Mouse (Mus musculus): Measurements from ENCODE around the gene Tmem161a. TPM values are rescaled to one million over a fixed set of nuclear protein-coding genes. Genes with fewer than 3 reads are reported as not detected.

Tmem161a gene
- polyA plus RNA-seq, 1 experiment from 2014 or later = 50.2 TPM

DNA sequence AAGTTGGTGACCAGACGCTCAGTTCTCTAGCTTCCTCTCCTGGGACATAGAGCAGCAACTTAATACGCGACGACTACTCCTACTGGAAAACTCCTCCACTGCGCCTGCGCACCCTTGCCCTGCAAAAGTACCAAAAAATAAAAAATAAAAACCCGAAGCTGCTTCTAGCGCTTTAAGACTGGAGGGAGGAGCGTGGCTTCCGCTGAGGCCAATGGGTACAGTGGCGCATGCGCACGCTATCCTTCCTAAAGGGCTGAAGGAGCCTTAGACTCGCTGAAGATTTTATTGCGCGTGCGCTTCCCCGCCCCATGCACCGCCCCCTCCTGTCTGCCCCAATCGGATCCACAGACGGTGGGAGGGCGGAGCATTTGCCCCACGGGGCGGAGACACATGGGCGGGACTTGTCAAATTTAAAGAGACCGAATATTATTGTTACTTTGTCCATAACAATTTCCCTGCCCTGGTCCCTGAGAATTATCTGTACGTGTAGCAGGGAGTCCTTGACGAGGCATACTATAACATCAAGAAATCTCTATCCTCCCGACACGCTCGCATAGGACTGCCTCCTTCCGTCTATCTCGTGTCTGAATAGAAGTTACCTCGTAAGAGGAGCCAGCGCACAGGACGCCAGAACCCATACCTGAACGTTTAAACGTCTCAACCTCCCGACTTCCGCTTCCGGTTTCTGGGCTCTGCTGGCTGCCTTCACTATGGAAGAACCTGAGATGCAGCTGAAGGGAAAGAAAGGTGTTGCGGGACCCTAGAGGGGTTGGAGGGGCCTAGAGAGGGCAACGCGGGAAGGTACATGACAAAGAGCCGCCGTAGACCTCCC is 32.9 kb upstream of the Tmem161a start, which contains the start of the genes Rfxank, Borcs8 and Mef2b:
Rfxank (minus strand) TSS at position 129 of the 832 bp plus-strand sequence.
Borcs8 (plus strand) TSS at position 474 of the 832 bp plus-strand sequence.
Mef2b (plus strand) TSS at position 686 of the 832 bp plus-strand sequence.
- Histone ChIP-seq H3K36me3 (ENCODE audit: poor library complexity, severe bottlenecking) (peaks cover 51% of the 10 kb centered on the region), H3K4me3 (peak within 1 kb of the TSS; percentile 78), H3K4me2 (peak within 1 kb of the TSS; percentile 75)

DNA sequence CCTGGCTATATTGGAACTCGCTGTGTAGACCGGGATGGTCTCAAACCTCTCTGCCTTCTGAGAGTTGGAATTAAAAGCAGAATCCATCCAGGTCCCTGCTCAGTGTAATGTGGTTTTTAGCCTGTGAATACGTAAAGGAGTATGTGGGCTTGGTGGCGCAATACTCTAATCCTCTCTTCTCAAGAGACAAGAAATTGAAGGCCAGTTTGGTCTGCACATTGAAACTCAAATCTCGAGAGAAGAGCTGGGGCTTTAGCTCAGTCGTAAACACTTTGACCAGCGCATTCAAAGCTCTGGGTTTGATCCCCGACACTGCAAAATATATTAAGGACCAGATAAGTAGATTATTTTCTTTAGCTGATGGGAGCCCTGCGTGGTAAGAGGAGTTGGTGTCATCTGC is 32.2 kb upstream of the Tmem161a start:
- ATAC-seq = no peak
- 14% methylated on average over 9 of the region's 9 CpGs for WGBS
- Histone ChIP-seq H3K9ac (peak overlapping the region; percentile 89), H3K9me3 (replicated peaks) (no peaks in the 10 kb centered on the region), H3K27ac (peak overlapping the region; percentile 80), H3K4me3 (peak overlapping the region; percentile 78), H3K4me2 (peak overlapping the region; percentile 75), H3K36me3 (ENCODE audit: poor library complexity, severe bottlenecking) (peaks cover 51% of the 10 kb centered on the region), H3K27me3 (no peaks in the 10 kb centered on the region), H3K4me1 (peaks cover 24% of the 10 kb centered on the region)

More for the DNA sequence above, 32.9 kb upstream of the Tmem161a start, which contains the start of the genes Rfxank, Borcs8 and Mef2b:
- Histone ChIP-seq H3K27ac (peak within 1 kb of the TSS; percentile 80), H3K4me1 (peaks cover 24% of the 10 kb centered on the region), H3K9me3 (replicated peaks) (no peaks in the 10 kb centered on the region), H3K27me3 (no peaks in the 10 kb centered on the region), H3K9ac (peak within 1 kb of the TSS; percentile 89)
- WGBS = under 1% methylated on average over 46 of the region's 46 CpGs
- peak; percentile 98 for ATAC-seq

DNA sequence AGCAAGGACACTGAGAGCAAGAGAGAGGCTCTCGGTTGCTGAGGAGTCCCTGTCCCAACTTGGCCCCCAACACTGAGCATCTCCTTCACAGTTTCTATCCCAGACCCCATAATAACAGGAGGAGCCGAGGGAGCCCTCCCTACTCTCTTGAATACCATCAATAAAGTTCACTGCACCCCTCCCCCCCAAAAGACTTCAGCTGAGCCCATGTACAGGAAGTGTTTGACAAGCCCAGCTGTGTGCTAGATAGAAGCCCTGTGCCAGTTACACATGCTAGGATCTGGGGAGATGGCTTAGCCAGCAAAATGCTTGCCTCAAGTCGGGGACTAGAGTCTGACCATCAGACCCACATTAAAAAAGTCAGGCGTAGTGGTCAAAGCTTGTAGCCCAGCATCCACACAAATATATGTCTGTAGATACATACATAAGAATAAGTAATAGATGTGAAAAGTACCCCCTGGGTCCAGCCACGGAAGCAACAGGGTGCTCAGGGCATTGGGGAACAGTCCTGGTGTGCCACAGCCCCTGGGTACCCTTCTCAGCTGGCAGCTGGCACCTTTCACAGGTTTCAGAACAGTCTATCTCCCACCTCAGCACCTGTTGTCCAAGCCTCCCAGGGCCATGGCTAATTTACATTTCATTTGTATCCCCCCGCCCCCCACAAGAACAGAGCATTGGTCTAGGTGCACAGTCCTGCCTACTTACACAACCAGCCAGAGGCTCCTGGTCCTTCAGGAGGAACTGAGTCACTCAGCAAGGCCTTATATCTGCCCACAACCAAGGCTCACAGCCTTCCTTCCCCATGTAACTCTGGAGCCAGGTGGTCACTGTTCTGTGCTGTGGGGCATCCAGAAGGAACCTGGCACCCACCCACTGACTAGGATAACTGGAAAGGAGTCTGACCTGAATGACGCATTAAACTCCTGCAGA is 24.2 kb upstream of the Tmem161a start:
- H3K27ac ChIP-seq = no peak overlapping the region
- H3K4me3 ChIP-seq = no peak overlapping the region
- H3K9ac ChIP-seq = no peak overlapping the region
- no peak overlapping the region for H3K4me2 ChIP-seq
- 88% methylated on average over 7 of the region's 7 CpGs for WGBS
- H3K4me1 ChIP-seq = peaks cover 7% of the 10 kb centered on the region; the same call in 1 of the 2 replicates
- H3K9me3 ChIP-seq (replicated peaks) = no peaks in the 10 kb centered on the region
- peaks cover 45% of the 10 kb centered on the region for H3K36me3 ChIP-seq (ENCODE audit: poor library complexity, severe bottlenecking)
- no peak for ATAC-seq
- H3K27me3 ChIP-seq = peaks cover 4% of the 10 kb centered on the region; the same call in 1 of the 2 replicates

DNA sequence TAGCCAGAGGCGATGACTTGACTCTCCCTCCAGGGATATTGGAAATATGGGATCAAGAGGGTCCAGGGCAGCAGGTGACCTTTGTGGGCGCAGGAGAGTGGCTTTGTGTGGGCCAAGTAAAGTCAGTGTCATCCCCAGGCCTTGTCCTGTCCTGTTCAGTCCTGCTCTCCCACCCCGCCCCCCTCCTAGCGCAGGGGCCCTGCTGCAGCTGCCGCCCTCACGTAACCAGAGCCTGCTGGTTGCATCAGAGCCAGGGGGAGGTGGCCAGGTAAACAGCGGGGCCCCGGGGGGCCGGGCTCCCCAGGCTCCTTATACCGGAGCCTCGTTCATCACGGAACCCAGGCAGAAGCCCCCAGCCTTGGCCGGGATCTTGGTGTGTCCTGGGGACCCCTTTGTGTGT is 22.0 kb upstream of the Tmem161a start:
- Histone ChIP-seq H3K36me3 (ENCODE audit: poor library complexity, severe bottlenecking) (peaks cover 23% of the 10 kb centered on the region), H3K4me3 (no peak overlapping the region), H3K9me3 (replicated peaks) (no peaks in the 10 kb centered on the region), H3K4me2 (no peak overlapping the region), H3K4me1 (peaks cover 7% of the 10 kb centered on the region; the same call in 1 of the 2 replicates), H3K9ac (no peak overlapping the region), H3K27me3 (peaks cover 4% of the 10 kb centered on the region; the same call in 1 of the 2 replicates), H3K27ac (no peak overlapping the region)
- no peak for ATAC-seq
- WGBS = 19% methylated on average over 13 of the region's 13 CpGs

DNA sequence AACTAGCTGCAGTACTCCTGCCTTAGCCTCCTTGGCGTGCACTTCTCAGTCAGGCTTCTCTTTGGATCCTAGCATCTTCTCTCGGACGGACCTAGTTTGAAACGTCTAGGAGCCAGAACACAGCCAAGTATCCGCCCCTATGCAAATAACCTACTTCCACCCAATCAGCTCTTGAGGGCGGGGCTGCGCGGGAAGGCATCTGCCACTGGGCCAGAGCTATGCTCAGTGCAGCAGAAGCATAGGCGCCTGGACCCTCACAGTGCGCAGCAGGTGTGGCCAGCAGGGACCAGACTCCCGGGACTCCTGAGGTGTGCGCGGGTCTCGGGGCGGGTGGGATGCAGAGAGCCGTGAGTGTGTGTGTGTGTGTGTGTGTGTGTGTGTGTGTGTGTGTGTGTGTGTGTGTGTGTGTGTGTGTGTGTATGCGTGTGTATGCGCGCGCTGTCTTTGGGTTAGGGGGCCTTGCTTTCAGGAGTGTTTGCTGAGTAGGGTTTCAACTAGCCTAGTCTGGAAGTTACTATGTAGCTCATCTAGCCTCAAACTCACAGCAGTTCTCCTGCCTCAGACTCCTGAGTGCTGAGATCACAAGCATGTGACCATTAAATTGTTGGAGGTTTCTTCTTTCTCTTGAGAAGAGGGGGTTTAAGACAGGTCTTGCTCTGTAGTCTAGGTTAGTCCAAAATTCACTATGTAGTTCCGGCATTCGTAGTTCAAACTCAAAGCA is 19.5 kb upstream of the Tmem161a start:
- ATAC-seq = peak; percentile 96
- no peak overlapping the region for H3K27ac ChIP-seq
- WGBS = 12% methylated on average over 22 of the region's 22 CpGs
- peaks cover 8% of the 10 kb centered on the region; the same call in 1 of the 2 replicates for H3K27me3 ChIP-seq
- peaks cover 7% of the 10 kb centered on the region; the same call in 1 of the 2 replicates for H3K4me1 ChIP-seq
- no peaks in the 10 kb centered on the region for H3K36me3 ChIP-seq (ENCODE audit: poor library complexity, severe bottlenecking)
- no peak overlapping the region; the same call in 1 of the 2 replicates for H3K4me3 ChIP-seq
- peak overlapping the region; percentile 48 for H3K4me2 ChIP-seq
- H3K9me3 ChIP-seq (replicated peaks) = no peaks in the 10 kb centered on the region
- no peak overlapping the region for H3K9ac ChIP-seq

DNA sequence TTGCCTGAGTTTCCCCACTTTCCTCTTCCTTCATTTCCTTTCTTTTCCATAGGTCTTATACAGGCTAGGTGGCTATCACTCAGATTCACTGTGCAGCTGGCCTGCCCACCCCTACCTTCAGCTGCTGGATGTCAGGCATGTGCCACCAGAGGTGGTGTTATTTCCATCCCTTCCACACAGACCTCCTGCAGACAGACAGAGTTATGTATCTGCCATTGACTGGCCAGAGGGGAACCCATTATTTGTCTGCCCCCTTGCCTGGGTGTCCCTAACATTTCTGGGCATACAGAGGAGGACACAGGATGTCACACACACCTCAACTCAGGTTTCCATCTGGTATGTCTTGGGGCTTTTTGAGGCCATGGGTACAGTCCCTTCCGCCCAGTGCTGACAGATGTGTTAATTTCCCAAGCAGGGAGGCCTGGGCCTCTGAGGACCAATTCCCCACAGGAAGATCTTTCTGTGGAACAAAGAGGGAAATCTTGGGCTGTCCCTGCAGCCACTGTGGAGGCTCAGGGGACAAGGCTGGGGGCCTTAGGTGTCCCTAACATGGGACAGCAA is 14.8 kb upstream of the Tmem161a start:
- Histone ChIP-seq H3K27ac (no peak overlapping the region), H3K4me3 (no peak overlapping the region), H3K4me1 (peaks cover 5% of the 10 kb centered on the region), H3K27me3 (peaks cover 4% of the 10 kb centered on the region; the same call in 1 of the 2 replicates), H3K36me3 (ENCODE audit: poor library complexity, severe bottlenecking) (no peaks in the 10 kb centered on the region), H3K4me2 (no peak overlapping the region), H3K9me3 (replicated peaks) (no peaks in the 10 kb centered on the region), H3K9ac (no peak overlapping the region; the same call in 1 of the 2 replicates)
- ATAC-seq = no peak
- 96% methylated on average over 1 of the region's 1 CpGs for WGBS

DNA sequence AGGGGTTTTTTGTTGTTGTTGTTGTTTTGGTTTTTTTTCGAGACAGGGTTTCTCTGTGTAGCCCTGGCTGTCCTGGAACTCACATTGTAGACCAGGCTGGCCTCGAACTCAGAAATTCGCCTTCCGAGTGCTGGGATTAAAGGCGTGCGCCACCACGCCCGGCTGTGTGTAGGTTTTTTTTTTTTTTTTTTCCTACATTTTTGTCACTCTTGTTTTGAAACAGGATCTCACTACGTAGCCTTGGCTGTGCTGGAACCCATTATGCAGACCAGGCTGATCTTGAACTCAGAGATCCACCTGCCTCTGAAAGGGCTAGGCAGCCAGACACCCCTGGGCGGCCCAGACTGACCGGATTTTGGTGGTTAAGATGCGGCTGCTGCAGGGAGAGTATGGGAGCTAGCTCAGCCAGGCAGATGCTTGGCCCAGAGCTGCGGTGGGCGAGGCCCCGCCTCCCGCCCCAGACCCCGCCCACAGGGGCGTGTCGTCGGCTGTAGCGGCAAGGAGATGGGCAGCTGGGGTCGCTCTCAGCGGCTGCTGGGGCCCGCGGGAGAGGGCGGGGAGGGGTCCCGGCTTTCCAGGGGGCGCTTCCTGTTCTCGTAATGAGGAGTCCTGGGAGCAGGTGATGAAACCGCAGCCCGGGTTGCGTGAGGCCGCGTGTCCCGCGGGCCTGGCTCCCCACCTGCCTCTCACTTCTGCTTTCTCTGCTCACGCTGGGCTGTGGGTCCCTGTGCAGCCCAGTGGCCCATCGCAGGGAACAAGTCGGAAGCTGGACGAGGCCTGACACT is 13.9 kb upstream of the Tmem161a start:
- H3K27me3 ChIP-seq = peaks cover 4% of the 10 kb centered on the region; the same call in 1 of the 2 replicates
- H3K9me3 ChIP-seq (replicated peaks) = no peaks in the 10 kb centered on the region
- H3K4me3 ChIP-seq = peak overlapping the region; percentile 48
- H3K9ac ChIP-seq = peak overlapping the region; percentile 64
- no peak overlapping the region for H3K27ac ChIP-seq
- H3K4me2 ChIP-seq = peak overlapping the region; percentile 71
- 13% methylated on average over 38 of the region's 40 CpGs for WGBS
- peak; percentile 96 for ATAC-seq
- peaks cover 4% of the 10 kb centered on the region for H3K4me1 ChIP-seq
- no peaks in the 10 kb centered on the region for H3K36me3 ChIP-seq (ENCODE audit: poor library complexity, severe bottlenecking)

DNA sequence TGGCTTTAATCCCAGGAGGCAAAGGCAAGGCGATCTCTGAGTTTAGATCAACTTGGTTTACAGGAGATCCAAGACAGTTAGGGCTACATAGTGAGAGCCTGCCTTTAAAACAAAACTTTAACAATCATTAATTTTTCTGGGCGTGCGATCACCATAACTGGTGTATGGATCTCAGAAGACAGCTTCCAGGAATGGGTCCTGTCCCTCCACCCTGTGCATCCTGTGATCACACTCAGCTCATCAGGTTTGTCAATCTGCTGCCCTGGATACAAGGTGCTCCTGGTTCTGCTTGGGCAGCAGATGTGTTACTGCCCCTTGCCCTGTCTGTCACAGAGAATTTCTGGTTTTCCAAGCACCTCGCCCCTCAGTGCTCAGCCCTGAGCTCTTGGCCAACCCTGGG is 12.9 kb upstream of the Tmem161a start:
- WGBS = 91% methylated on average over 4 of the region's 4 CpGs
- Histone ChIP-seq H3K9ac (no peak overlapping the region), H3K4me1 (peaks cover 4% of the 10 kb centered on the region), H3K36me3 (ENCODE audit: poor library complexity, severe bottlenecking) (no peaks in the 10 kb centered on the region), H3K27ac (no peak overlapping the region), H3K4me3 (no peak overlapping the region), H3K27me3 (0 out of 2 replicates have a peak, but pooled peaks cover 4% of the 10 kb centered on the region), H3K9me3 (replicated peaks) (no peaks in the 10 kb centered on the region), H3K4me2 (no peak overlapping the region)
- ATAC-seq = no peak

DNA sequence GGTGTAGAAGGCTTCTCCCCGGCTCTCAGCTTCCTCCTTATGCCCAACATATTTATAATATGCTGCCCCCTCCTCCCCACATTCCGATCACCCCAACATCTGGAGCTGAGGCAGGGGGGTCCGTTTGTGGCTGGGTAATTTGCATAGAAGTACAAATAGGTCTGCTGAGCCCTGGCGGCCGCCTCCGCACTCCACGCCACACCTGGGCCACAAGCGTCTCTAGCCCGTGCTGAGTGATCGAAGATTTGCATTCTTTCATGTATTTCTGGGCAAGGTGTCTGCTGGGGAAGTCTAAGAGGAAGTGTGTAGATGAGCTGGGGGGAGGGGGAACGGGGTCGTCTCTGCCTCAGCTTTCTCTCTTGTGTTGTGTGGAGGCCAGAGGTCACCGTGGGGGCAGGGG is 12.1 kb upstream of the Tmem161a start:
- ATAC-seq = no peak
- Histone ChIP-seq H3K9ac (no peak overlapping the region), H3K27ac (no peak overlapping the region), H3K27me3 (0 out of 2 replicates have a peak, but pooled peaks cover 6% of the 10 kb centered on the region), H3K36me3 (ENCODE audit: poor library complexity, severe bottlenecking) (no peaks in the 10 kb centered on the region), H3K4me3 (no peak overlapping the region), H3K9me3 (replicated peaks) (no peaks in the 10 kb centered on the region), H3K4me1 (peaks cover 4% of the 10 kb centered on the region), H3K4me2 (no peak overlapping the region)
- 68% methylated on average over 13 of the region's 13 CpGs for WGBS

DNA sequence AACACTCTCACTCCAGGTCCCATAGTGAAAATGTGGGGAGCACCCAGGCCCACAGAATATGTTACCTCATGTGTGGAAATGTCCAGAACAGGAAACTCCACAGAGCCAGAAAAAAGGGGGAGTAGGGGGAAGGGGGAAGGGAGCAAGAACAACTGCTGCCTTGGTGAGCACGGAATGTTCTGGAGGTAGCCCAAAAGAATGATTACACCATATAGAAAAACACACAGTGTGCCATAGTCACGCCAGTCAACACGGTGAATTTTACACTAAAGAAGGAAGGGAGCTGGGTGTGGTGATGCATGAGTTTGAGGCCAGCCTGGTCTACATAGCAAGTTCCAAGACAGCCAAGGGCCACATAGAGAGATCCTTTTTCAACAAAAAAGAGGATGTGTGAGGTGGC is 8.8 kb upstream of the Tmem161a start:
- peaks cover 15% of the 10 kb centered on the region for H3K27me3 ChIP-seq
- peaks cover 5% of the 10 kb centered on the region for H3K4me1 ChIP-seq
- no peak overlapping the region for H3K9ac ChIP-seq
- no peak overlapping the region for H3K27ac ChIP-seq
- 86% methylated on average over 3 of the region's 3 CpGs for WGBS
- H3K9me3 ChIP-seq (replicated peaks) = no peaks in the 10 kb centered on the region
- H3K36me3 ChIP-seq (ENCODE audit: poor library complexity, severe bottlenecking) = no peaks in the 10 kb centered on the region
- H3K4me3 ChIP-seq = no peak overlapping the region
- no peak overlapping the region for H3K4me2 ChIP-seq
- no peak for ATAC-seq

Data from forebrain, embryonic 13.5 days (tissue).